Mouse (Mus musculus): ENCODE results near the gene Olfr1293-ps.

Gene Olfr1293-ps

GRCm38 (mm10) chr2:111524903-111525302 lies at the start of gene Olfr1293-ps:
Gene Olfr1293-ps (plus strand): TSS chr2:111525203.
- DNase-seq (ENCODE audit: low read depth, low spot score) = no peak

GRCm38 (mm10) chr2:111480519-111480918 lies 44.5 kb upstream of the Olfr1293-ps start, which contains the start of gene Olfr1289:
Gene Olfr1289 (plus strand): TSS chr2:111480819.
- no peak for DNase-seq (ENCODE audit: low read depth, low spot score)

GRCm38 (mm10) chr2:111493729-111494128 lies 31.3 kb upstream of the Olfr1293-ps start, which contains the start of gene Olfr1290:
Gene Olfr1290 (minus strand): TSS chr2:111493829.
- no peak for DNase-seq (ENCODE audit: low read depth, low spot score)

GRCm38 (mm10) chr2:111496880-111497279 lies 28.1 kb upstream of the Olfr1293-ps start, which contains the start of gene Olfr1291-ps1:
Gene Olfr1291-ps1 (plus strand): TSS chr2:111497180.
- DNase-seq (ENCODE audit: low read depth, low spot score) = no peak

- DNase-seq (ENCODE audit: low read depth, low spot score) = no peak
Measured at GRCm38 (mm10) chr2:111517451-111517850, 7.6 kb upstream of the Olfr1293-ps start.

GRCm38 (mm10) chr2:111540191-111540590 lies 15.2 kb downstream of the Olfr1293-ps start, which contains the start of gene Olfr1294:
Gene Olfr1294 (minus strand): TSS chr2:111540291.
- no peak for DNase-seq (ENCODE audit: low read depth, low spot score)

GRCm38 (mm10) chr2:111569581-111569980 lies 44.6 kb downstream of the Olfr1293-ps start, which contains the start of gene Olfr1295:
Gene Olfr1295 (minus strand): TSS chr2:111569681.
- no peak for DNase-seq (ENCODE audit: low read depth, low spot score)
